Mouse (Mus musculus) right cerebral cortex, postnatal 4 days (tissue): ENCODE results near the gene Tmem208.

Experiments
- DNase-seq: peaks from one replicate; pipeline ENCODE4 v3.0.0-alpha.2; 2022

Tmem208 gene

DNA sequence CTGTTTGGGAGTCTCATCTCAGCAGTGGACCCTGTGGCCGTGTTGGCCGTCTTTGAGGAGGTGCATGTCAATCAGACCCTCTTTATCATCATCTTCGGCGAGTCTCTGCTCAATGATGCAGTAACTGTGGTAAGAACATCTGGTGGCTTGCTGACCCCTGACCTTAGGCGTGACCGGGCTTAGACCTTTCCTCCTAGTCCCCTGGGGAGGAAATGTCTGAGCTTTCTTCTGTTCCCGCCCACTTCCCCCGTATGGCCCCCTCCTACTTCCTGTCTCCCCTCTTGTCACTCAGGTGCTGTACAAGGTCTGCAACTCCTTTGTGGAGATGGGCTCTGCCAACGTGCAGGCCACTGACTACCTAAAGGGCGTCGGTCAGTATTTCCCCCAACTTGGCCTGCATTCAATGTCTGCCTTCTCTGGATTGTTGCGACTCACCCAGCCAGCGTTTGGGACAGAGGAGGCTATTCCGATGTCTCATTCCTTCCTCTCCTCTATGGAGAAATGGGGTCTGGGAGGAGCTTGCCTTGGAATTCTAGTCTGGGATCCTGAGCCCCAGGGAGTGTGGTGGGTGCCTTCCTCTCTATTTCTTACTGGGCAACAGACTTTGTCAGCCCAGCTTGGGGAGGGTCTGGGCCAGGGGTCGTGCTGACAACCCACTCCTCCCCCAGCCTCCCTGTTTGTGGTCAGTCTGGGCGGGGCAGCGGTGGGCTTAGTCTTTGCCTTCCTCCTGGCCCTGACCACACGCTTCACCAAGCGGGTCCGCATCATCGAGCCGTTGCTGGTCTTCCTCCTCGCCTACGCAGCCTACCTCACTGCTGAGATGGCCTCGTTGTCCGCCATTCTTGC, 29.2 kb downstream of the Tmem208 start:
- DNase-seq = no peak

GRCm38 (mm10) chr8:105356681-105357080, 30.5 kb downstream of the Tmem208 start:
- DNase-seq = no peak

GRCm38 (mm10) chr8:105359208-105359607, 33.1 kb downstream of the Tmem208 start:
- DNase-seq = no peak

- no peak for DNase-seq
Measured at GRCm38 (mm10) chr8:105359646-105360045, 33.5 kb downstream of the Tmem208 start.

DNA sequence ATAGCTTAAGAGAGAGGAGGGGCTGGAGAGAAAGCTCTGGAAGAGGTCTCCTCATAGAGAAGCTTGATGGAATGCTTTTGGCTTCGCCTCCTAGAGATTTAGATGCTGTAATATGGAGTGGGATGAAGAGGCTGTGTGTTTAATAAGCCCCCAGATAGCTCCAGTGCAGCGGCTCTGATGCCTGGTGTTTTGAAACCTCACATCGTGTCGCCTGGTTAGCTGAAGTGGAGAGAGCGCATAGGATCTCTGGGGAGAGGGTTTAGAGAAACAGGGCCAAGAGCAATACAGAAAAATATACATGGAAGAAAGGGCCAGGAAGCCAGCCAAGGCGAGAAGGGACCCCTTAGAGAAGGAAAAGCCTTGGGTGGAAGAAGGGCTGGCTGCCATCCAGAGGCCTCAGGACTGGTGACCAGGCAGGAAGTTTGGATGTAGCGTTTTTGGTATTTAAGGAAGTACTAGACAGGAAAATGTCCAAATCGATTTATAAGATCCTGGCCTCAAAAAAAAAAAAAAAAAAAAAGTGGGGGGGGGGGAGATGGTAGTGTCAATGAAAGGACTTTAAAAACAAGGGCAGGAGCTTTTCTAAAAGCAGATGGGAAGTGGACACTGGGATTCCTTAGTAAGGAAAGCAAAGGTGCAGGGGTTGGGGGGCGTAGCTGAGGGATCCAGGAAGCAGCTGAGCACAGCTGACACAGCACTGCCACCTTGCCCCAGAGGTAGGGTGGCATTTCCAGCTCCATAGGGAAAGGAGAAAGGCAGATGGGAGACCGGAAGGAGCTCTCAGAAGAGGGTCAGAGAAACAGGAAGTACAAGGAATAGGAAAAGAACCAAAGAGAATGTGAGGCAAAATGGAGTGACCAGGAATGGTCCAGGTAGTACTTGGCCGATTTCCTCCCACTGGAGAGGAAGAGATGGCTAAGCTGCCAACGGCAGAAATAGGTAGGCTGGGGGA, 35.9 kb downstream of the Tmem208 start:
- no peak for DNase-seq

DNA sequence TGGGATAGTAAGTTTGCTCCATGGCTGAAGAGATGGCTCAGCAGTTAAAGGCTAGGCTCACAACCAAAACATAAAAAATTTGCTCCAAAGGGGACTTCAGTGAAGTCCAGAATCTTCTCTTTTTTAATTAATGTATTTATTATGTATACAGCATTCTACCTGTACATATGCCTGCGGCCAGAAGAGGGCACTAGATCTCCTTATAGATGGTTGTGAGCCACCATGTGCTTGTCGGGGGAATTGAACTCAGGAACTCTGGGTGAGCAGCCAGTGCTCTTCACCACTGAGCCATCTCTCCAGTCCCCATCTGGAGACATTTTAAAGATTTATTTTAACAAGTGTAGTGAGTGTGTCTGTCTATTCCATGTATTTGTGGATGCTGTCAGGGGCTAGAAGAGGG, 41.0 kb downstream of the Tmem208 start:
- no peak for DNase-seq

GRCm38 (mm10) chr8:105372473-105372872, 46.3 kb downstream of the Tmem208 start:
- DNase-seq = no peak

- no peak for DNase-seq
Measured at GRCm38 (mm10) chr8:105373032-105373431, 46.9 kb downstream of the Tmem208 start, which contains the start of gene Plekhg4. TSS of gene Plekhg4 (plus strand) at chr8:105373274.

DNA sequence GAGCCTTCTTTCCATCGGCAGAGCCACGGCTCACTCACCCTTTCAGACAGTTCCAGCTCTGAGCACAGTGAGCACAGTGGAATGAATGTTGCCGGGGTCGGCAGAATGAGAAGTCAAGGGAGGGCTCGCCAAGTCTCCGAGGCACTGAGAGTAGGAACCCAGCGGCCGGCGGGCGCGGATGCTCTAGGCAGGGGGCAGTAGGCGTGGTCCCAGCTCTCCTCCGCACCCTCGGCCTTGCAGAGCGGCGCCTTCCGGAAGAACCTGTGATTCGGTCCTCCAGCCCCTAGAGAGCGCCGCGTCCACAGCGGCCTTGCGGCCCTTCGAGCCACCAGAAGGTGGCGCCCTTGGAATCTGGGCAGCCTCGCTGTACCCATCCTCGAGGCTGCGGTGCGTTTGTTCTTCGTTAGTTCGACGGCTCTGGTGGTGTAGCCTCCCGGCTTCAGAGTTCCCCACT, 48.4 kb downstream of the Tmem208 start:
- DNase-seq = peak; percentile 47

GRCm38 (mm10) chr8:105378673-105379072, 52.5 kb downstream of the Tmem208 start:
- peak; percentile 59 for DNase-seq

- no peak for DNase-seq
Measured at GRCm38 (mm10) chr8:105380308-105380707, 54.2 kb downstream of the Tmem208 start.

DNA sequence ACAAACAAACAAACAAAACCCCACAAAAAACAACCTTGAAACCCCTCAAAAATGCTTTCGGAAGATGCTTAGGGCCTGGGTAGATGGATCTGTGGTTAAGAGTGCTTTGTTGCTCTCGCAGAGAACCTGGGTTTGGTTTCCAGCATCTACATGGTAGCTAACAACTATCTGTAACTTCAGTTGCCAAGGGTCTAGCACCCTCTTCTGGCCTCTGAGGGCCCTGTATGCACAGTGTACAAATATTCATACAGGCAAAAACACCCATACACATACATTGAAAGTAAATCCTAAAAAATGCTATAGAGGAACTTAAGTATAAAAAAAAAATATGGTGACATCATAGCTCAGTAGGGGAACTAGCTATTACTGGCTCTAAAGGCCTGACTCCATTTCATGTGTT, 57.9 kb downstream of the Tmem208 start:
- no peak for DNase-seq
